Mouse (Mus musculus): ENCODE data around the gene Fstl4. TPM values are rescaled to one million over a fixed set of nuclear protein-coding genes. Genes with fewer than 3 reads are reported as not detected.
"Not testable (repeated sequence)": the region's sequence is repeated elsewhere in the genome, so short reads cannot be mapped to it uniquely, and the experiment has no call there.

The Fstl4 gene
- polyA plus RNA-seq, 1 experiment: not detected

GRCm38 (mm10) chr11:53077641-53078040 is 313.2 kb downstream of the Fstl4 start:
- H3K4me3 ChIP-seq (ENCODE audit: insufficient read depth, poor library complexity, severe bottlenecking): no peak overlapping the region
- peaks cover 5% of the 10 kb centered on the region for H3K27me3 ChIP-seq (ENCODE audit: control insufficient read depth, insufficient read depth, insufficient read length)
- H3K79me2 ChIP-seq (ENCODE audit: control insufficient read depth, insufficient read depth): no peaks in the 10 kb centered on the region
- no peaks in the 10 kb centered on the region for H3K36me3 ChIP-seq (ENCODE audit: control insufficient read depth, insufficient read depth)
- H3K79me3 ChIP-seq (ENCODE audit: low read depth): no peaks in the 10 kb centered on the region
- TF ChIP-seq MYOG (IDR thresholded peaks at IDR 0.05; ENCODE audit: control insufficient read depth, extremely low read depth, insufficient read length) (no peak), USF1 (IDR thresholded peaks at IDR 0.05; ENCODE audit: low read depth) (no peak)
- no peak overlapping the region for H3ac ChIP-seq (ENCODE audit: control insufficient read depth, insufficient read length, low read depth)

- Histone ChIP-seq H3K79me2 (ENCODE audit: control insufficient read depth, insufficient read depth) (no peaks in the 10 kb centered on the region), H3K79me3 (ENCODE audit: low read depth) (no peaks in the 10 kb centered on the region), H3ac (ENCODE audit: control insufficient read depth, insufficient read length, low read depth) (no peak overlapping the region), H3K36me3 (ENCODE audit: control insufficient read depth, insufficient read depth) (no peaks in the 10 kb centered on the region), H3K4me3 (ENCODE audit: insufficient read depth, poor library complexity, severe bottlenecking) (no peak overlapping the region), H3K27me3 (ENCODE audit: control insufficient read depth, insufficient read depth, insufficient read length) (peaks cover 5% of the 10 kb centered on the region)
- TF ChIP-seq CTCF (IDR thresholded peaks at IDR 0.05; ENCODE audit: control insufficient read depth, insufficient read depth, insufficient read length) (no peak), FOSL1 (IDR thresholded peaks at IDR 0.05; ENCODE audit: insufficient read depth, low read length, poor library complexity, severe bottlenecking) (no peak), USF1 (IDR thresholded peaks at IDR 0.05; ENCODE audit: low read depth) (no peak)
Measured at GRCm38 (mm10) chr11:53078419-53079334, 314.2 kb downstream of the Fstl4 start.

DNA sequence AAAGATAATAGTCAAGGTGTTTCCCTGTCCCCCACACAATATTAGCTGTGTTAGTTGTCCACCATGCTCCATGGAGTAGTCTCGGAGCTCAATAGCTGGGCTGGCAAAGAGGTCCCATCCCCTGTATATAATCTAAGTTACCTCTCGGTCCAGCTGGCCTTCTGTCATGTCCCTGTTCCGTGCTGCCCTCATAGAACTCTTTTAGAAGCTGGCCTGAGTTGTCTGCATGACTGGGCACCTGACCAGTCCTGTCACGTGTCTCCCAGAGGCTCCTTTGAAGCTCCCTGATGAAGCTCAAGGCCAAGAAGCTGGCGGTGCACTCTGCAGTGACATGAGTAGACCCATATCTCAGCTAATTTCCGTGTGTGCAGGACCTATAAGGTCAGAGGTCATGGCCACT is 316.9 kb downstream of the Fstl4 start:
- Histone ChIP-seq H3K27me3 (ENCODE audit: control insufficient read depth, insufficient read depth, insufficient read length) (peaks cover 6% of the 10 kb centered on the region), H3K4me3 (ENCODE audit: insufficient read depth, poor library complexity, severe bottlenecking) (no peak overlapping the region), H3K79me2 (ENCODE audit: control insufficient read depth, insufficient read depth) (no peaks in the 10 kb centered on the region), H3K79me3 (ENCODE audit: low read depth) (no peaks in the 10 kb centered on the region), H3K36me3 (ENCODE audit: control insufficient read depth, insufficient read depth) (no peaks in the 10 kb centered on the region), H3ac (ENCODE audit: control insufficient read depth, insufficient read length, low read depth) (no peak overlapping the region)
- TF ChIP-seq CTCF (IDR thresholded peaks at IDR 0.05; ENCODE audit: control insufficient read depth, insufficient read depth, insufficient read length) (no peak), MYOD1 (IDR thresholded peaks at IDR 0.05; ENCODE audit: control insufficient read depth, insufficient read length, low read depth) (no peak), FOSL1 (IDR thresholded peaks at IDR 0.05; ENCODE audit: insufficient read depth, low read length, poor library complexity, severe bottlenecking) (no peak), MAX (IDR thresholded peaks at IDR 0.05) (no peak), USF1 (IDR thresholded peaks at IDR 0.05; ENCODE audit: low read depth) (no peak), MYOG (IDR thresholded peaks at IDR 0.05; ENCODE audit: control insufficient read depth, extremely low read depth, insufficient read length) (no peak), CEBPB (IDR thresholded peaks at IDR 0.05; ENCODE audit: low read depth) (no peak)

DNA sequence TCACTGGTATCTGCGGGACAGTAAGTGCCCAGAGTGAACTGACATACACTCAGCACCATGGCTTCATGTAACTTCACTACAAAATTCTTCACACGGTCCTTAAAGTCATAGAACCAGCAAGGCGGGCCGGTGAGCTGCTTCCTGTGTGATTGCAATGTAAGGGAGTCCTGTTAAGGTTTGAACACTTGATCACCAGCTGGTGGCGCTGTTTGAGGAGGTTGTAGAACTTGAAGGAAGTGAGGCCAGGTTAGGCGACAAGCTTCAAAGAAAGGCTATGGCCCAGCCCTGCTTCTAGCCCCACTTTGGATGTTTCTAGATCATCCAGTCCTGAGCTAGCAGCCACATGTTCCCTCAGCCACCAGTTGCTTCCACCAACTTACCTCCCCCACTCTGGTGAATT is 320.9 kb downstream of the Fstl4 start:
- H3K79me2 ChIP-seq (ENCODE audit: control insufficient read depth, insufficient read depth): no peaks in the 10 kb centered on the region
- TF ChIP-seq MYOD1 (IDR thresholded peaks at IDR 0.05; ENCODE audit: control insufficient read depth, insufficient read length, low read depth) (no peak), FOSL1 (IDR thresholded peaks at IDR 0.05; ENCODE audit: insufficient read depth, low read length, poor library complexity, severe bottlenecking) (no peak), MYOG (IDR thresholded peaks at IDR 0.05; ENCODE audit: control insufficient read depth, extremely low read depth, insufficient read length) (no peak), MAX (IDR thresholded peaks at IDR 0.05) (no peak), CEBPB (IDR thresholded peaks at IDR 0.05; ENCODE audit: low read depth) (no peak), CTCF (IDR thresholded peaks at IDR 0.05; ENCODE audit: control insufficient read depth, insufficient read depth, insufficient read length) (no peak), USF1 (IDR thresholded peaks at IDR 0.05; ENCODE audit: low read depth) (no peak)
- H3ac ChIP-seq (ENCODE audit: control insufficient read depth, insufficient read length, low read depth): no peak overlapping the region
- H3K4me3 ChIP-seq (ENCODE audit: insufficient read depth, poor library complexity, severe bottlenecking): no peak overlapping the region
- H3K79me3 ChIP-seq (ENCODE audit: low read depth): no peaks in the 10 kb centered on the region
- H3K27me3 ChIP-seq (ENCODE audit: control insufficient read depth, insufficient read depth, insufficient read length): peaks cover 11% of the 10 kb centered on the region
- H3K36me3 ChIP-seq (ENCODE audit: control insufficient read depth, insufficient read depth): no peaks in the 10 kb centered on the region

- H3K27me3 ChIP-seq (ENCODE audit: control insufficient read depth, insufficient read depth, insufficient read length): peaks cover 13% of the 10 kb centered on the region
- no peaks in the 10 kb centered on the region for H3K79me2 ChIP-seq (ENCODE audit: control insufficient read depth, insufficient read depth)
- no peak overlapping the region for H3K4me3 ChIP-seq (ENCODE audit: insufficient read depth, poor library complexity, severe bottlenecking)
- TF ChIP-seq USF1 (IDR thresholded peaks at IDR 0.05; ENCODE audit: low read depth) (no peak), MAX (IDR thresholded peaks at IDR 0.05) (no peak), MYOG (IDR thresholded peaks at IDR 0.05; ENCODE audit: control insufficient read depth, extremely low read depth, insufficient read length) (no peak), CEBPB (IDR thresholded peaks at IDR 0.05; ENCODE audit: low read depth) (no peak), FOSL1 (IDR thresholded peaks at IDR 0.05; ENCODE audit: insufficient read depth, low read length, poor library complexity, severe bottlenecking) (no peak), MYOD1 (IDR thresholded peaks at IDR 0.05; ENCODE audit: control insufficient read depth, insufficient read length, low read depth) (no peak), CTCF (IDR thresholded peaks at IDR 0.05; ENCODE audit: control insufficient read depth, insufficient read depth, insufficient read length) (no peak)
- no peaks in the 10 kb centered on the region for H3K79me3 ChIP-seq (ENCODE audit: low read depth)
- H3K36me3 ChIP-seq (ENCODE audit: control insufficient read depth, insufficient read depth): no peaks in the 10 kb centered on the region
- H3ac ChIP-seq (ENCODE audit: control insufficient read depth, insufficient read length, low read depth): no peak overlapping the region
Measured at GRCm38 (mm10) chr11:53085858-53086565, 321.6 kb downstream of the Fstl4 start.

DNA sequence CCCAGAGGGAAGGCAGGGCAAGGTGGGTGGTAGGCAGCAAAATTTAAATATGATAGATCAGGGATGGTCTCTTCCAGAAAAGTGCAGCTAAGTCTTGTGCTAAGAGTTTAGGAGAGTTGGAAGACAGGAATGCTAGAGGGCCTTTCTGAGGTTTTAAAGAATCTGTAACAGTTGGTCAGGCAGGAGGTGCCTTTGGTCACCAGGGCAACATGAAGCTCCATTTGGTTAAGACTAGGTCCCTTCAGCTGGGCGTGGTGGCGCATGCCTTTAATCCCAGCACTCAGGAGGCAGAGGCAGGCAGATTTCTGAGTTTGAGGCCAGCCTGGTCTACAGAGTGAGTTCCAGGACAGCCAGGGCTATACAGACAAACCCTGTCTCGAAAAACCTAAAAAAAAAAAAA is 323.5 kb downstream of the Fstl4 start:
- not testable (repeated sequence) for H3K36me3 ChIP-seq (ENCODE audit: control insufficient read depth, insufficient read depth); H3K79me2 ChIP-seq (ENCODE audit: control insufficient read depth, insufficient read depth); H3ac ChIP-seq (ENCODE audit: control insufficient read depth, insufficient read length, low read depth); H3K79me3 ChIP-seq (ENCODE audit: low read depth); H3K4me3 ChIP-seq (ENCODE audit: insufficient read depth, poor library complexity, severe bottlenecking)
- H3K27me3 ChIP-seq (ENCODE audit: control insufficient read depth, insufficient read depth, insufficient read length): peaks cover 16% of the 10 kb centered on the region
